Mouse (Mus musculus) megakaryocyte-erythroid progenitor cell, adult 5 weeks (primary cell): ENCODE data around the gene Gbe1. TPM values are rescaled to one million over a fixed set of nuclear protein-coding genes. Genes with fewer than 3 reads are reported as not detected.

Source experiments
- polyA plus RNA-seq: library from polyadenylated mRNA; stranded (reverse); fragments of >175 nt; gene quantifications from 2 replicates; pipeline ENCODE4 v1.2.3, GENCODE M21; 2012

Gbe1 gene
- polyA plus RNA-seq: 16.2 and 19.0 TPM in 2 replicates

GRCm38 (mm10) chr16:70313886-70314577 lies at the start of gene Gbe1:
TSS of gene Gbe1 (plus strand) at chr16:70313949.

